Mouse (Mus musculus) olfactory bulb, adult 2 months (tissue): ENCODE measurements around the gene Morn1.

Experiments used
- CTCF ChIP-seq: fragments of 200-500 bp; IDR thresholded peaks from 2 replicates; pipeline ENCODE4 v1.5.1; 2012; ENCODE audit warnings: low read depth, mild to moderate bottlenecking, low read length, moderate library complexity; ENCODE audit not compliant: insufficient read depth
- POLR2A ChIP-seq: fragments of 200-500 bp; IDR thresholded peaks from 2 replicates; pipeline ENCODE4 v1.6.1; 2012; ENCODE audit warnings: mild to moderate bottlenecking, low read depth, low read length, moderate library complexity; ENCODE audit not compliant: insufficient read depth

GRCm38 (mm10) chr4:155093431-155094149 is 7.2 kb downstream of the Morn1 start:
- TF ChIP-seq CTCF (no peak), POLR2A (no peak)
